Mouse (Mus musculus) mature B cell (primary cell): ENCODE data around the gene Fth1.

Experiments
- in situ Hi-C: fragments of 300-500 bp; cut with MboI; formaldehyde crosslinking; loops from 2 replicates; pipeline ENCODE4 v1.14.3; 2019

Fth1 gene

GRCm38 (mm10) chr19:10019214-10019760 is 38.9 kb downstream of the Fth1 start:
- in situ Hi-C loops = loop anchor here (25.0 kb wide), 1 partner anchor 168 kb away; the partner anchor contains the start of gene Fads1

GRCm38 (mm10) chr19:10021981-10022380 is 41.6 kb downstream of the Fth1 start:
- in situ Hi-C loops = loop anchor here (25.0 kb wide), 1 partner anchor 165 kb away; the partner anchor contains the start of gene Fads1

- in situ Hi-C loops = loop anchor here (25.0 kb wide), 1 partner anchor 165 kb away; the partner anchor contains the start of gene Fads1
These were observed 42.3 kb downstream of the Fth1 start for GRCm38 (mm10) chr19:10022414-10023303.

GRCm38 (mm10) chr19:10023304-10023758 is 42.9 kb downstream of the Fth1 start:
- in situ Hi-C loops = loop anchor here (25.0 kb wide), 1 partner anchor 164 kb away; the partner anchor contains the start of gene Fads1

- in situ Hi-C loops = no loop called here
These were observed 44.9 kb downstream of the Fth1 start for GRCm38 (mm10) chr19:10025169-10025875.

- in situ Hi-C loops = loop anchor here (5.0 kb wide), 1 partner anchor 37 kb away; no protein-coding TSS in a partner anchor
These were observed 49.3 kb downstream of the Fth1 start for GRCm38 (mm10) chr19:10029746-10030145.

GRCm38 (mm10) chr19:10033211-10033973 is 53.0 kb downstream of the Fth1 start:
- in situ Hi-C loops = loop anchor here (5.0 kb wide), 1 partner anchor 41 kb away; no protein-coding TSS in a partner anchor

GRCm38 (mm10) chr19:10034356-10034755 is 54.0 kb downstream of the Fth1 start:
- in situ Hi-C loops = loop anchor here (5.0 kb wide), 1 partner anchor 42 kb away; no protein-coding TSS in a partner anchor
